In genomic region chr14:61097974-61098625, GRCm38 (mm10) we compare ENCODE assay signal across 13 mouse cellular contexts. TPM values are rescaled to one million over a fixed set of nuclear protein-coding genes. Genes with fewer than 3 reads are reported as not detected.
DNase-seq lines count a peak whose midpoint lies in the region; ATAC-seq and TF ChIP-seq lines count a peak whose summit lies in the region.
"Had no signal": no experiment of that assay in that cellular context is flagged by ENCODE, and none has a peak within 500 bp of the region (broad histone marks: within the 10 kb centered on the region; RNA-seq: fewer than 3 reads in every experiment).

No protein-coding gene starts in this region.

- H3K27ac ChIP-seq in limb, embryonic 14.5 days (replicated peaks; ENCODE audit: low read depth, low read length), result no peak overlapping the region
- no peak overlapping the region for H3K27ac ChIP-seq in limb, embryonic 10.5 days
- H3K27ac ChIP-seq in heart, embryonic 13.5 days (replicated peaks), result peak overlapping the region; percentile 33
- H3K27ac ChIP-seq in liver, embryonic 15.5 days (replicated peaks), result peak overlapping the region; percentile 58; the same call in 1 of the 2 replicates
- H3K27ac ChIP-seq: kidney, embryonic 15.5 days; macrophage had no signal

- TF ChIP-seq POLR2A in limb, embryonic 14.5 days (IDR thresholded peaks at IDR 0.05; ENCODE audit: borderline replicate concordance, extremely low read depth, insufficient read depth, insufficient read length), result no peak

- WGBS in limb, embryonic 14.5 days, result 79% methylated on average over 12 of the region's 12 CpGs
- WGBS in limb, embryonic 10.5 days, result 89% methylated on average over 12 of the region's 12 CpGs
- WGBS in heart, embryonic 13.5 days, result 32% methylated on average over 12 of the region's 12 CpGs
- 57% methylated on average over 12 of the region's 12 CpGs for WGBS in liver, embryonic 15.5 days (ENCODE audit: insufficient replicate concordance)

- no peaks in the 10 kb centered on the region for H3K4me1 ChIP-seq in limb, embryonic 14.5 days (ENCODE audit: control insufficient read depth, insufficient read depth, low read length)
- H3K4me1 ChIP-seq in limb, embryonic 10.5 days, result no peaks in the 10 kb centered on the region
- peaks cover 11% of the 10 kb centered on the region for H3K4me1 ChIP-seq in heart, embryonic 13.5 days
- H3K4me1 ChIP-seq in liver, embryonic 15.5 days (replicated peaks), result no peaks in the 10 kb centered on the region
- H3K4me1 ChIP-seq: kidney, embryonic 15.5 days had no signal

- no peak overlapping the region for H3K4me3 ChIP-seq in limb, embryonic 14.5 days (replicated peaks; ENCODE audit: low read length)
- H3K4me3 ChIP-seq in limb, embryonic 10.5 days, result no peak overlapping the region
- H3K4me3 ChIP-seq in heart, embryonic 13.5 days, result no peak overlapping the region
- H3K4me3 ChIP-seq in liver, embryonic 15.5 days (replicated peaks), result no peak overlapping the region
- H3K4me3 ChIP-seq: kidney, embryonic 15.5 days had no signal

- H3K9ac ChIP-seq in limb, embryonic 14.5 days (ENCODE audit: low read depth, low read length, severe bottlenecking), result no peak overlapping the region
- H3K9ac ChIP-seq in heart, embryonic 13.5 days, result no peak overlapping the region
- no peak overlapping the region for H3K9ac ChIP-seq in liver, embryonic 15.5 days
- H3K9ac ChIP-seq: kidney, embryonic 15.5 days had no signal

- H3K4me2 ChIP-seq in limb, embryonic 14.5 days (replicated peaks; ENCODE audit: low read depth, low read length, severe bottlenecking), result no peak overlapping the region
- peak overlapping the region; percentile 39 for H3K4me2 ChIP-seq in heart, embryonic 13.5 days
- no peak overlapping the region for H3K4me2 ChIP-seq in liver, embryonic 15.5 days
- H3K4me2 ChIP-seq: kidney, embryonic 15.5 days had no signal

- peak; percentile 44; the same call in 1 of the 2 replicates for ATAC-seq in limb, embryonic 14.5 days (ENCODE audit: low FRiP score, low read depth)
- peak; percentile 31; the same call in 1 of the 2 replicates for ATAC-seq in heart, embryonic 13.5 days (ENCODE audit: extremely low read depth, insufficient number of reproducible peaks, low FRiP score, low TSS enrichment)
- peak; percentile 72; the same call in 1 of the 2 replicates for ATAC-seq in liver, embryonic 15.5 days (ENCODE audit: insufficient read depth)
- ATAC-seq: hindbrain, embryonic 16.5 days had no signal

- H3K9me3 ChIP-seq in limb, embryonic 14.5 days (ENCODE audit: control insufficient read depth, low read length), result no peaks in the 10 kb centered on the region
- no peaks in the 10 kb centered on the region for H3K9me3 ChIP-seq in limb, embryonic 10.5 days (replicated peaks)
- no peaks in the 10 kb centered on the region for H3K9me3 ChIP-seq in heart, embryonic 13.5 days
- no peaks in the 10 kb centered on the region for H3K9me3 ChIP-seq in liver, embryonic 15.5 days (replicated peaks)
- H3K9me3 ChIP-seq: kidney, embryonic 15.5 days had no signal

- no peaks in the 10 kb centered on the region for H3K27me3 ChIP-seq in limb, embryonic 14.5 days (ENCODE audit: control insufficient read depth, insufficient read depth, low read length)
- H3K27me3 ChIP-seq in limb, embryonic 10.5 days (ENCODE audit: low read depth, poor library complexity, severe bottlenecking), result no peaks in the 10 kb centered on the region
- no peaks in the 10 kb centered on the region for H3K27me3 ChIP-seq in heart, embryonic 13.5 days (replicated peaks)
- H3K27me3 ChIP-seq in liver, embryonic 15.5 days, result no peaks in the 10 kb centered on the region
- H3K27me3 ChIP-seq: kidney, embryonic 15.5 days had no signal

- peak; percentile 31 for DNase-seq in limb, embryonic 14.5 days (ENCODE audit: low spot score)
- DNase-seq in limb, embryonic 10.5 days (ENCODE audit: low spot score), result no peak
- peak; percentile 92 for DNase-seq in skeletal muscle tissue, adult 2 months (ENCODE audit: low read depth, low spot score)
- no peak for DNase-seq in urinary bladder, postnatal 36 days (ENCODE audit: low spot score in 2 of 2)
- DNase-seq in kidney, postnatal 36 days, result no peak
- DNase-seq in B cell, adult 2 months, result no peak
- DNase-seq: cerebellum, postnatal 14 days; thymus, postnatal 36 days had no signal

- H3K36me3 ChIP-seq in limb, embryonic 14.5 days (ENCODE audit: control insufficient read depth, insufficient read depth, low read length), result no peaks in the 10 kb centered on the region
- no peaks in the 10 kb centered on the region for H3K36me3 ChIP-seq in limb, embryonic 10.5 days
- H3K36me3 ChIP-seq in heart, embryonic 13.5 days, result no peaks in the 10 kb centered on the region
- H3K36me3 ChIP-seq in liver, embryonic 15.5 days (replicated peaks), result no peaks in the 10 kb centered on the region
- H3K36me3 ChIP-seq: kidney, embryonic 15.5 days had no signal

RNA-seq across cellular contexts. Expression of gene Sacs, which starts 40.2 kb away (rescaled TPM):
- 3.7 and 3.8 TPM in 2 replicates for polyA plus RNA-seq in limb, embryonic 14.5 days (2012; rRNA removed)
- polyA plus RNA-seq in limb, embryonic 14.5 days (2014; fragmentation: Nextera tagmentation; extraction: Ambion mirVana), result 3.9 and 4.2 TPM in 2 replicates
- polyA plus RNA-seq in limb, embryonic 10.5 days (2016; fragmentation: Nextera tagmentation; extraction: Ambion mirVana), result 2.1 TPM in 2 replicates
- 3.0 and 3.1 TPM in 2 replicates for polyA plus RNA-seq in heart, embryonic 13.5 days (2015; fragmentation: Nextera tagmentation; extraction: Ambion mirVana)
- 1.1 and 1.3 TPM in 2 replicates for polyA plus RNA-seq in liver, embryonic 15.5 days (2015; fragmentation: Nextera tagmentation; extraction: Ambion mirVana)

RNA-seq across cellular contexts. Expression of gene Tnfrsf19, which starts 51.8 kb away (rescaled TPM):
- 37.5 and 38.6 TPM in 2 replicates for polyA plus RNA-seq in limb, embryonic 14.5 days (2012; rRNA removed)
- polyA plus RNA-seq in limb, embryonic 14.5 days (2014; fragmentation: Nextera tagmentation; extraction: Ambion mirVana), result 78.7 and 79.5 TPM in 2 replicates
- 26.7 and 30.9 TPM in 2 replicates for polyA plus RNA-seq in limb, embryonic 10.5 days (2016; fragmentation: Nextera tagmentation; extraction: Ambion mirVana)
- 21.4 TPM in 2 replicates for polyA plus RNA-seq in heart, embryonic 13.5 days (2015; fragmentation: Nextera tagmentation; extraction: Ambion mirVana)
- 4.4 and 4.7 TPM in 2 replicates for polyA plus RNA-seq in liver, embryonic 15.5 days (2015; fragmentation: Nextera tagmentation; extraction: Ambion mirVana)
- polyA plus RNA-seq: macrophage had no signal

Comparison
In these comparisons a context has a peak if more than half of its experiments do, and no peak if none do; other contexts are left out.
1. DNase-seq: peak in limb, embryonic 14.5 days (single experiment) and skeletal muscle tissue, adult 2 months (single experiment); none in limb, embryonic 10.5 days (single experiment), urinary bladder, postnatal 36 days (0 of 2), kidney, postnatal 36 days (0 of 2) and B cell, adult 2 months (0 of 2).
2. H3K27ac ChIP-seq: peak in heart, embryonic 13.5 days (single experiment) and liver, embryonic 15.5 days (single experiment); none in limb, embryonic 14.5 days (single experiment) and limb, embryonic 10.5 days (single experiment).
3. Peak in every context shown above with its lines, with median percentiles within 50 percentile points of each other: ATAC-seq.